Mouse (Mus musculus) embryonic fibroblast, embryonic 13.5 days (primary cell): ENCODE measurements at regions not wholly inside any gene's neighbourhood (a gene's known extent, or its start where the extent isn't known, plus 50 kb on each side); places are given as distances from the start of the nearest gene placed in this dataset.

Source experiments
- CTCF ChIP-seq: IDR thresholded peaks from 2 replicates; pipeline ENCODE4 v1.5.1; 2011; ENCODE audit warnings: mild to moderate bottlenecking, control low read depth, low read length, moderate library complexity, borderline replicate concordance; ENCODE audit not compliant: insufficient read depth
- POLR2A ChIP-seq: IDR thresholded peaks from 2 replicates; pipeline ENCODE4 v1.6.1; 2011; ENCODE audit warnings: low read depth, mild to moderate bottlenecking, control low read depth, low read length, moderate library complexity

DNA sequence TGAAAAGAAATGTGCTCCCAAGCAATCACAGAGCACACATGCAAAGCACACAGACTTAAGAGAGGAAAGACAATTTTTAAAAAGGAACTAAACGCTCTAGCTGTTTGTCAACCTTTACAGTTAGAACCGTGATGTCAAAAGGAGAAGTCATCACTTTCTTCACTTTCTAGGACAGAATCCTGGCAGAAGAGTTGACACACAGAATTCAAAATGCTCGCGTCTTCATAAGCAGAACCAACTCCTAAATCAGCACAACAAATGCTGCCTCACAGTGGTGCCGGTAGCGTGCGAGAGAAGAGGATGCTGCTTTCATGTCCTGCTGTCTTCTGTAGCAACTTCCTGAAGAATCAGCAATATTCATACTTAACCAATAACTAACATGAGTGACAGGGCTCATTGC is 55.6 kb upstream of the Rassf6 start:
- no peak for TF ChIP-seq POLR2A
- TF ChIP-seq CTCF: no peak
